Mouse (Mus musculus): ENCODE measurements at regions not wholly inside any gene's neighbourhood (a gene's known extent, or its start where the extent isn't known, plus 50 kb on each side); places are given as distances from the start of the nearest gene placed in this dataset.

GRCm38 (mm10) chr14:102161291-102162284 lies 431.8 kb downstream of the Lmo7 start:
- no peak for TF ChIP-seq CTCF (IDR thresholded peaks at IDR 0.05; ENCODE audit: borderline replicate concordance, insufficient read depth, low read depth, low read length)
- TF ChIP-seq POLR2A (IDR thresholded peaks at IDR 0.05; ENCODE audit: borderline replicate concordance, insufficient read depth, low read length), result no peak

Measured in cerebellum, adult 2 months (tissue).